Mouse (Mus musculus) hindbrain, embryonic 11.5 days (tissue): ENCODE results near the gene Gm4707. TPM values are rescaled to one million over a fixed set of nuclear protein-coding genes. Genes with fewer than 3 reads are reported as not detected.
"Not testable (repeated sequence)": the region's sequence is repeated elsewhere in the genome, so short reads cannot be mapped to it uniquely, and the experiment has no call there.

Experiments
- ATAC-seq: fragments of 200-750 bp; cut with Nextera tagmentation; 2 replicates; pipeline ENCODE4 v1.8.0; 2017; ENCODE audit warnings: mild to moderate bottlenecking, moderate TSS enrichment, moderate library complexity; ENCODE audit not compliant: low FRiP score
- DNase-seq: peaks from one replicate; pipeline ENCODE4 v3.0.0-alpha.2; 2015; ENCODE audit warnings: low spot score
- H3K27ac ChIP-seq: fragments of 300-500 bp; sonication (generic); 2 replicates; pipeline ENCODE4 v1.5.1; 2014; ENCODE audit warnings: mild to moderate bottlenecking, low read depth, low read length
- H3K27me3 ChIP-seq: fragments of 300-500 bp; sonication (generic); 2 replicates; pipeline ENCODE4 v1.6.1; 2014; ENCODE audit warnings: mild to moderate bottlenecking, low read length, moderate library complexity, mixed read lengths; ENCODE audit not compliant: control insufficient read depth, insufficient read depth
- H3K36me3 ChIP-seq: fragments of 300-500 bp; sonication (generic); 2 replicates; pipeline ENCODE4 v1.6.1; 2014; ENCODE audit warnings: mild to moderate bottlenecking, low read length, moderate library complexity, mixed read lengths; ENCODE audit not compliant: control insufficient read depth, insufficient read depth
- H3K4me1 ChIP-seq: fragments of 300-500 bp; sonication (generic); replicated peaks from 2 replicates; pipeline ENCODE4 v1.6.1; 2014; ENCODE audit warnings: low read length, mixed read lengths; ENCODE audit not compliant: control insufficient read depth, insufficient read depth
- H3K4me2 ChIP-seq: fragments of 300-500 bp; sonication (generic); replicated peaks from 2 replicates; pipeline ENCODE4 v1.6.1; 2014; ENCODE audit warnings: mild to moderate bottlenecking, low read depth, low read length
- H3K4me3 ChIP-seq: fragments of 300-500 bp; sonication (generic); 2 replicates; pipeline ENCODE4 v1.5.1; 2014; ENCODE audit warnings: low read depth, low read length
- H3K9ac ChIP-seq: fragments of 300-500 bp; sonication (generic); 2 replicates; pipeline ENCODE4 v1.6.1; 2014; ENCODE audit warnings: low read depth, low read length
- H3K9me3 ChIP-seq: fragments of 300-500 bp; sonication (generic); 2 replicates; pipeline ENCODE4 v1.6.1; 2016; ENCODE audit warnings: low read length; ENCODE audit not compliant: control insufficient read depth
- WGBS: fragments of 180-500 bp; shearing (Covaris S2); extraction: QIAGEN DNeasy Blood & Tissue Kit; methylation state at CpG from one replicate; pipeline ENCODE4 v1.1.7; 2014; 5-methylcytosine and 5-hydroxymethylcytosine counted together
- polyA plus RNA-seq: library from polyadenylated mRNA; unstranded; fragments of >200 nt; fragmentation: Nextera tagmentation; extraction: Ambion mirVana; gene quantifications from 2 replicates; pipeline ENCODE4 v1.2.1, GENCODE M21; 2014

Gm4707 gene
- polyA plus RNA-seq, 1 experiment from 2014 or later, result 3.5 TPM

GRCm38 (mm10) chr17:71471261-71471660 lies 11.5 kb upstream of the Gm4707 start:
- Histone ChIP-seq H3K9ac (no peak overlapping the region), H3K36me3 (no peaks in the 10 kb centered on the region), H3K4me1 (0 out of 2 replicates have a peak, but pooled peaks cover 2% of the 10 kb centered on the region), H3K4me2 (no peak overlapping the region), H3K9me3 (no peaks in the 10 kb centered on the region), H3K4me3 (no peak overlapping the region), H3K27ac (no peak overlapping the region), H3K27me3 (no peaks in the 10 kb centered on the region)
- ATAC-seq (no peak), DNase-seq (no peak)
- 91% methylated on average over 2 of the region's 2 CpGs for WGBS

GRCm38 (mm10) chr17:71460312-71460711 lies 594 bp upstream of the Gm4707 start:
- no peaks in the 10 kb centered on the region for H3K4me1 ChIP-seq
- no peaks in the 10 kb centered on the region for H3K9me3 ChIP-seq
- DNase-seq (no peak), ATAC-seq (no peak)
- no peak overlapping the region for H3K27ac ChIP-seq
- no peak overlapping the region for H3K4me3 ChIP-seq
- no peak overlapping the region for H3K9ac ChIP-seq
- no peak overlapping the region for H3K4me2 ChIP-seq
- 84% methylated on average over 3 of the region's 3 CpGs for WGBS
- peaks cover 6% of the 10 kb centered on the region for H3K36me3 ChIP-seq
- H3K27me3 ChIP-seq, result no peaks in the 10 kb centered on the region

- not testable (repeated sequence) for H3K9me3 ChIP-seq, DNase-seq, H3K4me2 ChIP-seq, H3K4me1 ChIP-seq, H3K4me3 ChIP-seq, ATAC-seq, H3K9ac ChIP-seq, H3K27ac ChIP-seq, H3K36me3 ChIP-seq, H3K27me3 ChIP-seq
- WGBS, result 96% methylated on average over 5 of the region's 6 CpGs
Observed at GRCm38 (mm10) chr17:71457361-71457760, 2.4 kb downstream of the Gm4707 start.

GRCm38 (mm10) chr17:71445191-71445590 lies 14.5 kb downstream of the Gm4707 start:
- H3K36me3 ChIP-seq, result no peaks in the 10 kb centered on the region
- no peaks in the 10 kb centered on the region for H3K27me3 ChIP-seq
- ATAC-seq, result no peak
- WGBS, result 96% methylated on average over 6 of the region's 6 CpGs
- no peaks in the 10 kb centered on the region for H3K4me1 ChIP-seq
- H3K9me3 ChIP-seq, result no peaks in the 10 kb centered on the region
- no peak overlapping the region for H3K9ac ChIP-seq
- H3K27ac ChIP-seq, result no peak overlapping the region
- DNase-seq, result no peak
- no peak overlapping the region for H3K4me3 ChIP-seq
- no peak overlapping the region for H3K4me2 ChIP-seq

GRCm38 (mm10) chr17:71444718-71445117 lies 15.0 kb downstream of the Gm4707 start:
- ATAC-seq (no peak), DNase-seq (no peak)
- Histone ChIP-seq H3K9ac (no peak overlapping the region), H3K4me1 (no peaks in the 10 kb centered on the region), H3K9me3 (no peaks in the 10 kb centered on the region), H3K4me2 (no peak overlapping the region), H3K27me3 (no peaks in the 10 kb centered on the region), H3K4me3 (no peak overlapping the region), H3K36me3 (no peaks in the 10 kb centered on the region), H3K27ac (no peak overlapping the region)
- WGBS, result 90% methylated on average over 2 of the region's 2 CpGs

- no peaks in the 10 kb centered on the region for H3K27me3 ChIP-seq
- WGBS, result 95% methylated on average over 3 of the region's 3 CpGs
- no peak overlapping the region for H3K4me3 ChIP-seq
- H3K9me3 ChIP-seq, result no peaks in the 10 kb centered on the region
- H3K4me1 ChIP-seq, result no peaks in the 10 kb centered on the region
- no peak overlapping the region for H3K4me2 ChIP-seq
- ATAC-seq (no peak), DNase-seq (no peak)
- no peak overlapping the region for H3K9ac ChIP-seq
- no peaks in the 10 kb centered on the region for H3K36me3 ChIP-seq
- H3K27ac ChIP-seq, result no peak overlapping the region
Observed at GRCm38 (mm10) chr17:71444126-71444525, 15.6 kb downstream of the Gm4707 start.

- Histone ChIP-seq H3K27me3 (no peaks in the 10 kb centered on the region), H3K4me3 (no peak overlapping the region), H3K4me2 (no peak overlapping the region), H3K9ac (no peak overlapping the region), H3K27ac (no peak overlapping the region), H3K4me1 (no peaks in the 10 kb centered on the region), H3K9me3 (no peaks in the 10 kb centered on the region), H3K36me3 (no peaks in the 10 kb centered on the region)
- ATAC-seq, result no peak
- no peak for DNase-seq
- 93% methylated on average over 6 of the region's 6 CpGs for WGBS
Observed at GRCm38 (mm10) chr17:71443273-71443672, 16.4 kb downstream of the Gm4707 start.

- not testable (repeated sequence) for H3K27me3 ChIP-seq, H3K4me2 ChIP-seq, ATAC-seq, DNase-seq, H3K9me3 ChIP-seq, H3K9ac ChIP-seq, H3K4me1 ChIP-seq, H3K4me3 ChIP-seq, H3K27ac ChIP-seq
- WGBS, result 98% methylated on average over 2 of the region's 2 CpGs
- peaks cover 17% of the 10 kb centered on the region for H3K36me3 ChIP-seq
Observed at GRCm38 (mm10) chr17:71422502-71422901, 37.2 kb downstream of the Gm4707 start.

GRCm38 (mm10) chr17:71419448-71419847 lies 40.3 kb downstream of the Gm4707 start:
- H3K4me2 ChIP-seq, H3K27me3 ChIP-seq, ATAC-seq, H3K4me3 ChIP-seq, H3K9me3 ChIP-seq, H3K4me1 ChIP-seq, H3K9ac ChIP-seq, H3K27ac ChIP-seq, DNase-seq: not testable (repeated sequence)
- H3K36me3 ChIP-seq, result peaks cover 13% of the 10 kb centered on the region
- WGBS, result 80% methylated on average over 5 of the region's 5 CpGs
